Mouse (Mus musculus): ENCODE results near the gene Phtf2.

Phtf2 gene

DNA sequence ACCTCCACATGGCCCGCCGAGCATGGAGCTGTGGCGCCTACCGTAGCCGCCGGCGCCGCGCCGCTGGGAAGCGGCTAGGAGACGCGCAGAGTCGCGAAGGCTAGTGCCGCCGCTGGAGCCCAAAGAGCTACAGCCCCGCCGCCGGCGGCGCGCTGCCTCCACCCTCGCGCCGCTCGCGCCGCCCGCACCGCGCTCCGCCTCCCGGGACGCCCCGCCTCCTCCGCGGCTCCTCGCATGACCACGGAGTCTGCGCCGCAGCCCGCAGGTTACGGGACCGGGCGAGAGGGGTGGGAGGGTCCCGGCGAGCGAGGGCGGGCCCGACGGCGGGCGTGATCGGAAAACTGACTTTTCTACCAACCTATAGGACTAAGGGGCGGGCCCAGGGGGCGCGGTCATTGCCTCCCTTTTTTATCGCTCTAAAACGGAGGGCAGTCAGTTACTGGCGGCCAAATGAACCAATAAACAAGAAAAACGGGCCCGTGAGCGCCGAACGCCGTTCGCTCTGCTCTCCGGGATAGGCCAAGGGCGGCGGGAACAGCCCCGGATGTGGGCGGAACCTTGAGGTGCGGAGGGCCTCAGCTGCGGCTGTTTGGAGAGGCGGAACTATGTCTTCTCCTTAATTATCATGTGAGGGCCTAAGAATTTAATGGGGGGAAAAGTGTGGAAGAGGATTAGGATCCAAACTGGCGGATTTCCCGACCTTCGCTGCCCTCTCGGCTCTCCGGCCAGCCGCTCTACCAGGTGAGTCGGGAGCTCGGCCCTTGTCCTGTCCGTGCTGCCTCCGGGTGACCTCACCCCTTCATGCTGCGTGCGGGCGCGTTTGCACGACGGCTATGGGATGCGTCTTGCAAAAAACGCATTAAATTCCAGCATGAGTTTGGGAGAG lies at the start of gene Phtf2, which contains the start of gene Tmem60:
Phtf2 (minus strand) TSS at position 210 of the 886 bp plus-strand sequence.
Tmem60 (plus strand) TSS at position 277 of the 886 bp plus-strand sequence.
- peak; percentile 99 for DNase-seq

- no peak for DNase-seq
Measured at GRCm38 (mm10) chr5:20931300-20931699, 49.4 kb upstream of the Phtf2 start.

- no peak for DNase-seq
Measured at GRCm38 (mm10) chr5:20930430-20930829, 48.5 kb upstream of the Phtf2 start.

DNA sequence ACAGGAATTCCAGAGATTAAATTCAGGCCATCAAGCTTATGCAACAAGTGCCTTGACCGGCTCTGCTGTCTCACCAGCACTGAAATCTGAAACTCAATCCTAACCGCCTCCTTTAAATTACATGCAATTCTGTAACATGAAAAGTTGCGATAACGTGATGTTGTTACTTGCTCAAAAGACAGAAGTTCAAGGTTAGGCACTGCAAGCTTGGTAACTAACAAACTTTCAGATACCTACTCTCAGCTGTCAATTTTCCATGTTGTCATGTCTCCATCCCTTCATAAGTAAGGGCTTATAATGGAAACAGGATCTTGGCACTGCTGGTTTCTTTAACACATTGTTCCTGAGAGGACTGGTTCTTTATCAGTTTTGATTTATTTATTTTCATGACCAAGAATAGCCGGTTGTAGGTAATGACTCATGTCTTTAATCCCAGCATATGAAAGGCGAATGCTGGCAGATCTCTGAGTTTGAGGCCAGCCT lies 47.8 kb upstream of the Phtf2 start:
- no peak for DNase-seq

- DNase-seq = no peak
Measured at GRCm38 (mm10) chr5:20925451-20925850, 43.5 kb upstream of the Phtf2 start.

DNA sequence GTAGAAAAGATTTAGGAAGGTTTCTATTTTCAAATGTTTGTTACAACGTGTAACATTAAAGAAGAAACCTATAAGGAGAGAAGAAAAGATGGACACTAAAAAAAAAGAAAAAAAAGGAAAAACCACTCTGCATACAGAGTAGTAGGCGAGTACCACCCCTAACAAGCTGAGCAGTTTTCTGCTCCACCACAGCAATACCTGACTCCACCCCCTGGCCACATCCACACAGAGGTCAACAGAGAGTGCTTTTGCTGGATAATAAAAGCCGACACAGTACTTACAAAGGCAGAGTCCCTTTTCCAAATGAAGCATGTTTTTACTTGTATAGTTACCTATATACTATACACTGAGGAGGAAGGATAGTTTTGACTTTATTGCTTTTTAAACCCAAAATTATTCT lies 42.7 kb upstream of the Phtf2 start:
- no peak for DNase-seq

DNA sequence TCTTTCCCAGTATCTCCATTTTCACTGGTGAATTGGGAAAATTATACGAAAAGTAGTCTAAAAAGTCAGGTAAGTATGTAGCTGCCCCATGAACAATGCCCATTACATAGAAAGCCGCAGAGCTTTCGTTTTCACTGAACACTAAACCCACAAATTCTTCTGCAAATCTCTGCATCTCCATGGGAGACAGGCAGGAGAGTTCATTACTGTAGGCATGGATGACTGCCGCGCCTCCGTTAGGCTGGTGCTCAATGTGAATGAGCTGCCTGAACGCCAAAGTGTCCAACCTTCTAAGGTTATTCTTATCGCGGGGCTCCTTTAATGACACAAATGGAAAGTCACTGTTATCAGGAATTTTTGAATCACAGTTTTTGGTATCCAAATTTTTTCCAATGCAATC lies 37.6 kb upstream of the Phtf2 start:
- DNase-seq = no peak

DNA sequence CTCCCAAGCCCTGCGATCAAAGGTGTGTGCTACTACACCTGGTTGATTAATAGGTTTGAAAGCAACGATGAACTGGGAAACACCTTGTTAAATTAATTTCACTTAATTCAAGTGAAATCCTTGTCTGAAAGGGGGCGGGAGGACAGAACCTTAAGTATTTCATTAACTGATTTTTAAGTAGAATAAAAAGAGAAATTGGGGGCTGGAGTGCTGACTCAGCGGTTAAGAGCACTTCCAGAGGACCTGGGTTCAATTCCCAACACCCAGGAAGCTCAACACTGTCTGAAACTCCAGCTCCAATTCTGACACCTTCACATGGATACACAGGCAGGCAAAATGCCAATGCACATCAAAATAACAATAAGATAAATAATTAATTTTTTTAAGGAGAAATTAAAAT lies 37.0 kb upstream of the Phtf2 start:
- no peak for DNase-seq

DNA sequence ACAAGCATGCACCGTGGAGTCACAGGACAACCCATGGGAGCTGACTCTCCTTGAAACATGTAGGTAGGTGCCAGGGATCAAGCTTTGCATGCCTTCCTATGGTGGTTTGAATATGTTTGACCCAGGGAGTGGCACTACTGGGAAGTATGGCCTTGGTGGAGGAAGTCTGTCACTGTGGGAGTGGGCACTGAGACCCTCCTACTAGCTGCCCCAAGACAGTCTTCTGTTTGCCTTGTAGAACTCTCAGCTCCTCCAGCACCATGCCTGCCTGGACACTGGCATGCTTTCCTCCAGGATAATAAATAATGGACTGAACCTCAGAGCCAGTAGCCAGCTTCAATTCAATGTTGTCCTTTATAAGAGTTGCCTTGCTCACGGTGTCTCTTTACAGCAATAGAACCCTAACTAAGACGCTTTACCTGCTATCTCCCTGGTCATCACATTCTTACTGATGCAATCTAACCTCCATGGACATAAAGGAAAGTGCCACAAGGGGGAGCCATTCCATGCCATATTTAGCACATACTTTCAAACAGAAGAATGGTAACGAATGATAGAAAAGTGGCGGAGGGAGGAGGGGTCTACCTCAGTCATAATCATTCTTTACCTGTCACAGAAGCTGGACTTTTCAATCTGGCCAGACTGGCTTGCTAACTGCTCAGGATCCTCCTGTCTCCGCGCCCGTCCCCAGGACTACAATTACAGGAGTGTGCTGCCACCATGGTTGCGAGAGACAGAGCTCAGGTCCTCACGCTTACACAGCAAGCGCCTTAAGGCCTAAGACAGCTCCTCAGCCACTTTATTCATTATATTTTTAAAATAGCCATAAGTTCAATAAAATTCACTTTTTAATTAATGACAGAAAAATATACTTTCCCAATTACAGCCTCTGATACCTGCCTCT lies 31.7 kb upstream of the Phtf2 start:
- DNase-seq = peak; percentile 91

- DNase-seq = no peak
Measured at GRCm38 (mm10) chr5:20911741-20912140, 29.8 kb upstream of the Phtf2 start.

GRCm38 (mm10) chr5:20906191-20906590 lies 24.3 kb upstream of the Phtf2 start:
- DNase-seq = no peak

DNA sequence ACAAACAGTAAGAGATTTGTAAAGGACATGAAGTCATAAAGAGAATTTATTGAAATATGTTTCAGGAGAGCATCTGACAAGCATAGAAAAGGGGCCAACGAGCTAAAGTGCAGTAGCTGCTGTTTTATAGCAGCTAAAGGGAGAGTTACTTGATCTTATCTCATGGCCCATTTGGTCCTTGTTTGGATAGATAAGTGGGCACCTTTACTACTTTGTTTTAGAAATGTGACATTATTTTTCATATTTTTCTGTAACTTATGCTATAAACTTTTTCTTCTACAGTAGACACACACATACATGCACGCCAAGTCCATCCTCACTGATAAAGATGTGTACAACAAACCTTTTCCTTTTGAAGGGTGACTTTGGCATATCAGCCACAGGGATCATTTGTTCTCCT lies 23.5 kb upstream of the Phtf2 start:
- no peak for DNase-seq

GRCm38 (mm10) chr5:20904647-20905046 lies 22.7 kb upstream of the Phtf2 start:
- no peak for DNase-seq

DNA sequence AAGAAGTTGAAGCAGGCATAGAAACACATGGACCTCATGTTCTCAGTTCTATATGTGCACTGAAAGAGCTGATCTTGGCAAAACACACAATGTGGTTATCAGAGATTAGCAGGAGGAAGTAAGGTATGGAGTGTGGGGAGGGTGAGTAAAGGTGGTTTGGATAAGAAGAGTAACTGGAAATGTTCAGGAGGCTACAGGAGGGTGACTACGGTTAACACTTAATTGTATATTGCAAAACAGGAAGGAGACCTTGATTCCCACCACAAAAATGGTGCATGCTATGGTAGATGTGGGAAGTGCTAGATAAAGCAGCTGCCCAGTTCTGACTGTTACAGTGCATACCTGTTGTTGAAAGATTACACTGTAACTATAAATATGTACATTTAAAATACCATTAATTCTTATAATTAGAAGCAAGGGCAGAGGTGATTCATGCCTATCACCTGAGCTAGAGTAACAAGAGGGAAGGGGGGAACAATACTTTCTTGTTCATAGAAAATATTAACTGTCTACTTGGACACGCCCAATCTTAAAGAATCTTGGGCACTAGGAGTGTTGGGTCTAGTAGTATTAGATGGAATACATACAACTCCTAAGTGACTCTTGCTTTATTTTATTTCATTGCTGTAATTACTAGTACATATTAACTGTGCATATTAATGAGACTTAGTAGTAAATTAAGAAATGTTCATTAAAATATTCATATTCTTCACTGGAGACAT lies 15.7 kb upstream of the Phtf2 start:
- DNase-seq = no peak

DNA sequence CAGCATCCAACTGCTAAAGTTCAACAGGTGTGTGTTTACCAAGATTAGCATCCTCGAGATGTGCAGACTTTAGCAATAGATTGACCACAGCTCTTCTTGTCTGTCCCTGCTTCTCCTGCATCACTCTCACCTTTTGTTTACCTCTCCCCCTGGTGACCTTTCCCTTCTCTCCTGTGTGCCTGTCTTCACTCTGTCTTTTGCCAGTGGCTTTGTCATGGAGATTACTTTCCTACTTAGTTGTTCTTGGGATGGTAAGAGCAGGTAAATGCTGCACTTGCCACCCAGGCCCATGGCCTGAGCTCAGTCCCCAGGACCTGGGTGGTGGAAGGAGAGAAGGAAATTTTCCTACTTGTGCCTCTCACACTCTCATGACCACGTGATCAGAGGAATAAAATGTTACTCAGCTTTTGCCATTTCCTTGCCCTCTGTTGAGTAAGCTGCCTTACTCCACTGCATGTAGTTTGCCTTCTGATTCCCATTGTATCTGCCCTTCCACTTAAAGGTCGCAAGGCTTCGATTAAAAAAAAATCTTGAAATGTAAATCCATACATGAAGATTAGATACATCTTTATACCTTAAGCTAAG lies 2.2 kb upstream of the Phtf2 start:
- no peak for DNase-seq

DNA sequence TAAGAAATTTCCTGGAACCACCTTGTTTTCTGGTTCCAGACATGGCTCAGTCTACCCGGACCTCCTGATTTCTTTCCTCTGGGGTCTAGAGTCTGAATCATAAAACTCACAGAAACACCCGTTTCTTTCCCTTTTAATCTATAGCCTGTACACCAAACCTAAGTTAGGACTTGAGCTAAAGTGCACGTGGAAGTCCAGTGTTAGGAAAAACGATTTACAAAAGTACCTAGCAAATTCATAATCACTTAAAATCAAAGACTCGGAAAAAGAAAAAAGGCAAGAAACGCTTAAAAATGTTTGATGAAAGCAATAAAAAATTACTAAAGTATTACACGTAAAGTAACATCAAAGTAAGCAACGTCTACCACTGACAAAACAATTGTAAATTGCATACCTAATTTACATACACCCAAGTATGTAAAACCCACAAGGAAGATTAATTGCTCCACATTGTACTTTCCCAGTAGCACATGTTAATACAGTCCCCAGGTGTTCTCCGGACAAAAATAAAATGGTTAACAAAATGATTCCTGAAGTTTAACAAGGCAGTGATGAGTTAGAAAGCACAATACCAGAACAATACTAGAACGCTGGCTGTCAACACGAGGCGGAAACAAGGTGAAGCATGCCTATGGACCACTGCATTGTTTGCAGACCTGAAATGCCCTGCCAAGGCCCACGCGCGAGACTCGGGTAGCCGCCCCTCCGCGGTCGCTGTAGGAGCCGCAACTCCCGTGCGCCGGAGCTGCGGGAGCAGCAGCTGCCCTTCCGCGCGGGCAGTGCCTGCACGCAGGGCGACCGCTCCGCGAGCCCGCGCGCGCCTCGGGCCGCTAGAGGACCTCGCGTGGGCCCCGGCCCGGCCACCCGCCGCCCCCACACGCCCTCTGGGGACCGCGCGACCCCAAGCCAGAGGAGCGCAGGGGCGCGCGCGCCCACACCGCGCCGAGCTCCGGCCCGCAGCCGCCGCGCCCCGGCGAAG lies 838 bp downstream of the Phtf2 start:
- DNase-seq = peak; percentile 45

- DNase-seq = no peak
Measured at GRCm38 (mm10) chr5:20880386-20880785, 1.5 kb downstream of the Phtf2 start.

- DNase-seq = no peak
Measured at GRCm38 (mm10) chr5:20876934-20877426, 4.9 kb downstream of the Phtf2 start.

GRCm38 (mm10) chr5:20873146-20873545 lies 8.8 kb downstream of the Phtf2 start:
- DNase-seq = no peak

GRCm38 (mm10) chr5:20865193-20865755 lies 16.6 kb downstream of the Phtf2 start:
- DNase-seq = no peak

Measured in lung, postnatal 36 days (tissue).